Mouse (Mus musculus) heart, postnatal 14 days (tissue): Measurements from ENCODE around the gene Ywhah. TPM values are rescaled to one million over a fixed set of nuclear protein-coding genes. Genes with fewer than 3 reads are reported as not detected.
"Not testable (repeated sequence)": the region's sequence is repeated elsewhere in the genome, so short reads cannot be mapped to it uniquely, and the experiment has no call there.

ENCODE experiments used
- DNase-seq, 2 experiments: peaks; one replicate each; pipeline ENCODE4 v3.0.0; 2021 to 2022
- intact Hi-C: fragments of 180-260 bp; cut with DNase I; formaldehyde crosslinking; loops from one replicate; pipeline ENCODE4 v1.15.1; 2025
- total RNA-seq, 2 experiments: library from RNA; stranded (reverse); gene quantifications; 2 replicates each; pipeline ENCODE4 v1.2.3; 2021

Gene Ywhah
- total RNA-seq, 2 experiments from 2014 or later, result 104 to 126 TPM

DNA sequence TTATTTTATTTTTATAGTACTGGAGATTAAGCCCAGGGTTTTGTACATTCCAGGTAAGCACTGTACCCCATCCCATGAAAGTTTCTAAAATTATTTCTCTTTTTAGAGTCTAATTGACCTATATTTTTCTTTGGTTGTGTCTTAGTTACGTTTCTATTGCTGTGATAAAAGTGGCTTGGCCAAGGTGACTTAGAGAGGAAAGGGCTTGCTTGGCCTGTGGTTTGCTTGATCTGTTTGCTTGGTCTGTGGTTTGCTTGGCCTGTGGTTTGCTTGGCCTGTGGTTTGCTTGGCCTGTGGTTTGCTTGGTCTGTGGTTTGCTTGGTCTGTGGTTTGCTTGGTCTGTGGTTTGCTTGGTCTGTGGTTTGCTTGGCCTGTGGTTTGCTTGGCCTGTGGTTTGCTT lies 22.1 kb downstream of the Ywhah start:
- DNase-seq, result not testable (repeated sequence)

DNA sequence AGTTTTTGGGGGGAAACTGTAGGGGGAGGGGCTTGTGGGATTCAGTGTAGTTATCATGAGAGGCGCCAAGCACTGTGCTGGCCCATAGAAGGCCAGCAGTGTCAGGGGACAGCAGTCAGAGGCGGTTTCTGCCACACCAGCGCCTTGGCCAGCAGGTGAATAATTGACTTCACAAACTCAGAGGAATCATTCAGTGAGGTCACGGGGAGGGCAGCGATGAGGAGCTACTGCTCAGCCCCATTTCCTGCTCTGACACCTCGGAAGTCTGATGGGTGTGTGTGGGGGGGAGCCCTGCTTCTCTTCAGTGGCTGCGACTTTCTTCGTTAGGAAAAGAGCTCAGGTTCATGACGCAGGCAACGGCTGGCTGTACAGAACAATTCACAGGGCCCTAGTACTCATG lies 24.8 kb downstream of the Ywhah start:
- DNase-seq, result no peak
- intact Hi-C loops, result loop anchor here (10.0 kb wide), 1 partner anchor 251 kb away; no protein-coding TSS in a partner anchor

More for the DNA sequence above, 22.1 kb downstream of the Ywhah start:
- intact Hi-C loops, result loop anchor here (10.0 kb wide), 1 partner anchor 254 kb away; no protein-coding TSS in a partner anchor

DNA sequence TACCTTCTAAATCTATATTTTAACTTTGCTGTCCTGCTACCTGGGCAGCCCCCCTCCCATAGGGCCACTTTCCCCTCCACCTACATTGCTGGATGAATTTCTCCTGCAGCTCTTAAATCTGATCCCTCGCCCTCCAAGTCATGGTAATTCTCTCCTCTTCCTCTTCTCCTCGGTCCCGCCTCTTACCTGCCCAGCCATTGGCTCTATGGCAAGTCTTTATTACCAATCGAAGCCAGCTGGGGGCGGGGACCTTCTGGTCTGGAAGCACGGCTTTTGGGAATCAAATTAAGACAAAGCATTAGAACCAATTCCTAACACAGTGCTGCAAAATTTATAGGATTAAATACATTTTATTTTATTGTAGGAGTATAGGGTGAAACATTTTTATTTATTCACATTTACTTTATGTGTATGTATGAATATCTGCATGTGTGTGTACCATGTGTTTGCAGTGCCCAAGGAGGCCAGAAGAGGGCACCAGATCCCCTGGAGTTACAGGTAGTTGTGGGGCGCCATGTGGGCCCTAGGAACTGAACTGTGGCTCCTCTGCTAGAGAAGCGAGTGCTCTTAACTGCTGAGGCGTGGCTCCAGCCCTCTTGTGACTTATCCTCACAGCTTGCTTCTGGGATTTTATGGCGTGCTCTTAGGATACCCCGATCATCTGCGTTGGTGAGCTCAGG lies 26.2 kb downstream of the Ywhah start:
- DNase-seq, result no peak
- intact Hi-C loops, result loop anchor here (10.0 kb wide), 1 partner anchor 250 kb away; no protein-coding TSS in a partner anchor

DNA sequence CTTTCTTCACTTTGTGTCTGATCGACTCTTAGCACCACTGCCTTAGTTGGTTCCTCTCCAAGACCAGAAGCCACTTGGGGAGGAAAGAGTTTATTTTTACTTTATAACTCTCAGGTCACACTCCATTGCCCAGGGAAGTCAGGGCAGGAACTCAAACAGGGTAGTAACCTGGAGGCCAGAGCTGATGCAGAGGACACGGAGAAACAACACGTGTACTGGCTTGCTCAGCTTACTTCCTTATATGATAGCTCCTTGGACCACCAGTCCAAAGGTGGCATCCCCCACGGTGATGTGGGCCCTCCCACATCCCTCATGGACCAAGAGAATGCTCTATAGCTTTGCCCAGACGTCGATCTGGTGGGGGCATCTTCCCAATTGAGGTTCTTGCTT lies 26.7 kb downstream of the Ywhah start:
- intact Hi-C loops, result loop anchor here (10.0 kb wide), 1 partner anchor 249 kb away; no protein-coding TSS in a partner anchor
- no peak for DNase-seq

DNA sequence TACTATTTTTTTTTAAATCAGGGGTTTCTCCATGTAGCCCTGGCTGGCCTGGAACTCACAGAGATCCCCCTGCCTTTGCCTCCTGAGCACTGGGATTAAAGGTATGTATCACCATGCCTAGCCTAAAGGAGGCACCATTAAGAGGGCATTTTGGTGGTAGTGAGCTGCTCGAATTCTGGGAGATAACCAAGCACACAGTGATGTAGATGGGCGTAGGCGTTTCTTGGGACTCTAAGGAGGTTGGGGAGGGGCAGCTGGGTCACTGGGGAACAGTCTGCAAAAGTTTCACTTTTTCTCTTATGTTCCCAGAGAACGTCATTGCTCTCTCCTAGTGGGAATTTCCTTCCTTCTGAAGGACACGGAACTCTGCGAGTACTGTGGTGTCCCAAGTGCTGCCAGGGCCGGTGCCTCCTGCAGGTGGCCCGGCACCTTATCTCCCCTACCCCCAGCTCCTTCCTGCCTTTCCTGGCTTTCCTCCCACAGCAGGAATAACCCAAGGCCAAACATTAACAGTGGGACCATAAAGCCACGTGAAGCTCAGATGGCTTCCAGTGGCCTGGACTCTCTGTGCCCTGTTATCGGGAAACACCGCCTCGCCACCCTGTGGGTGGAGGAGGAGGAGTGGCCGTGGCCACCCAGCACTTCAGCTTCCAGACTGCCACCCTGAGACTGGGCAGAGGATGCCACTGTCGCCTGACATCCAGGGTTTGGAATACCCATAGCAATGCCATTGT lies 34.4 kb downstream of the Ywhah start:
- DNase-seq, result no peak
- intact Hi-C loops, result no loop called here

DNA sequence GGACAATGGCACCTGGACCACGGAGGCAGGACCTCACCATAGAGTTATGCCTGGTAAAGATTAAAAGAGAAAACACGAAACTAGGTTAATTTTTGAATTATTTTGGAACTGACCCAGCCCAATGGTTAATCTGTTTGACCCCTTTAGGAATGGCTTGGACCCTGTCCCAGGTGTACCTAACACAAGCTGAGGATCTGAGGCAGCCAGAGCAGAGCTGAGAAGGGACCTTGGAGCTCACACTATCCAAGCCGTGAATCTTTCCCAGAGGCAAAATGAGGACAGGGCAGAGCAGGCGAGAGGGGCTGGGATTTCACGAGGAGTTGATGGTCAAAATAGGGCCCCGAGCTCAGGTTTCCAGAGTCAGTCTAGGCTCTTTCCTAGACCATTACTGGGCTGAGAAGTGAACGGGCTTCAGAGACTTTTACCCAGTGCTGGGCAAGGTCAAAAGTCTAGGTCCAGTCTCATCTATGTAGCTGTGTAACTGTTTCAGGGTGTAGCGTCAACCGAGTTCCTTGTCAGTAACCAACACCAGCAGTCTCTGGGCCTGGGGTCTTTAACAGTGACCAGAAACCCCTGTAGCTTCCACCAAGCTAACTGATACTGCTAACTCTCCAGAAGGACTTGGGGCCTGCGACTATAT lies 37.6 kb downstream of the Ywhah start:
- intact Hi-C loops, result no loop called here
- DNase-seq, result no peak

DNA sequence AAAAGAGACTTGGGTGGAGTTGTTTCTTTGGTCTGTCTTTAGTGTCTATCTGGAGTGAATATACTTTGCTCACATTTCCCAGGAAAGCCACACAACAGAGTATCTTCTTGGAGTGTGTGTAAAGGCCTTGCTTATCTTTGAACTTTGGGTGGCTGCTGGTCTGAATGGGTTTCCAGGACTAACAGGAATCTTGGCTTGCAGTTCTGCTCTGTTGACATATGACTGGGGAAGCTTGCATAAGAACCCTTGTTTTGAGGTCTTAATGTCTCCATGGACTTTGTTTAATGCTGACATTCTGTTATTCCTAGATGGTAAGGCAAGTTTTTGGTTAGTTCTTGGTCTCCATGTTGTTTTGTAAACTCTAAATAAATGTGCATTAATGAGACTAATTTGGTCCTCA lies 51.5 kb downstream of the Ywhah start:
- DNase-seq, result no peak
- intact Hi-C loops, result no loop called here

DNA sequence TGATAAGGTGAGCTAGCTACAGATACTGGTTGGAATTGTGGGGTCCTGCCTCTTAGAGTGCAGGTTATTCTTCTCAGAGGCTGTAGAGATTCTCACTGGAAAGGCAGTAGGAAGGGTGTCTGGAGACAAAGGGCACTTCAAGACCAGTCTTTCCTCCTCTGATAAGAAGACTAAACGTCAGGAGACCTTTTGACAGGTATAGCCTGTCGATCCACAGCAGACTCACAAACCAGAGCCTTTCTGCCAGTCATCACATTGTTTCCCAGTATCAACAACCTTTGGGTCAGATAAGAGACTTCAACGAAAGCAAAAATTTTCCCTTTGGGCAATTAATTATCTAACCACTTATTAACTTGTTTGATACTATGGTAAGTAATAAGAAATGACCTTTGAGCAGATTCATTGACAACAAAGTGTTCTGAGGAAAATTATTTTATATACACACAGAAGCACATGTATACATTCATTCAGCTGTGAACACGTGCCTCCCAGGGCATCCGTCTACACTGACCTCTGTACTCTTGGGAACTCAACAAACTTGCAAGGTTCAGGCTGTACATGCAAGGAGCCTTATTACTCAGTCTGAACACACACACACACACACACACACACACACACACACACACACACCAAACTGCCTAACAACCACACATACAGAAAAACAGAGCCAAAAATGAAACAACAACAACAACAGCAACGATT lies 58.0 kb downstream of the Ywhah start:
- DNase-seq, result no peak
- intact Hi-C loops, result no loop called here

Other genes with a start within 250 kb of the Ywhah start
- 10 to 100 TPM; 26.8 to 28.7 TPM for gene Pisd, start 233.2 kb upstream of the Ywhah start, total RNA-seq
- not detected for gene Gm20671, start 191.7 kb upstream of the Ywhah start, total RNA-seq
- gene Prr14l, start 164.6 kb upstream of the Ywhah start, total RNA-seq, result 10 to 100 TPM; 10.1 to 11.6 TPM
- 10 to 100 TPM; 19.3 to 24.2 TPM for gene Depdc5, start 155.1 kb upstream of the Ywhah start, total RNA-seq
- gene Slc5a1, start 85.4 kb downstream of the Ywhah start, total RNA-seq, result under 1 TPM; 0.10 to 0.15 TPM
- gene Spon2, start 199.6 kb downstream of the Ywhah start, total RNA-seq, result 10 to 100 TPM in 1 of 2 experiments, 1 to 10 TPM in 1; 6.4 to 10.7 TPM